Mouse (Mus musculus): Measurements from ENCODE around the gene G3bp2.

G3bp2 gene

GRCm38 (mm10) chr5:92083417-92084038 is at the start of gene G3bp2:
G3bp2 (minus strand) TSS chr5:92083719.
- DNase-seq (ENCODE audit: low spot score in 2 of 2), result peak; percentile 91 to 95

DNA sequence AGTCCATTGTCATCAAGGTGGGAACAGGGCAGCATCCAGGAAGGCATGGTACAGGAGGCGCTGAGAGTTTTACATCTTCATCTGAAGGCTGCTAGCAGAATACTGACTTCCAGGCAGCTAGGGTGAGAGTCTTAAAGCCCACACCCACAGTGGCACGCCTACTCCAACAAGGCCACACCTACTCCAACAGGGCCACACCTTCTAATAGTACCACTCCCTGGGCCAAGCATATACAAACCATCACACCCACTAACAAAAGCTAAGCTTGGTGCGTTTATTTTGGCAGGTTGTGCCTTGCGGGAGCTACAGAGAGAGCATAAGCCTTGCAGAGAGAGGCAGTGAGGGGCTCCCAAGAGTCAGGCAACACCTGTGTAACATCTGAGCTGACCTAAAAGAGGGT is 49.5 kb upstream of the G3bp2 start:
- DNase-seq (ENCODE audit: low spot score in 2 of 2), result peak in 1 of 2 experiments; percentile 55

GRCm38 (mm10) chr5:92132127-92132526 is 48.6 kb upstream of the G3bp2 start:
- no peak for DNase-seq (ENCODE audit: low spot score in 2 of 2)

DNA sequence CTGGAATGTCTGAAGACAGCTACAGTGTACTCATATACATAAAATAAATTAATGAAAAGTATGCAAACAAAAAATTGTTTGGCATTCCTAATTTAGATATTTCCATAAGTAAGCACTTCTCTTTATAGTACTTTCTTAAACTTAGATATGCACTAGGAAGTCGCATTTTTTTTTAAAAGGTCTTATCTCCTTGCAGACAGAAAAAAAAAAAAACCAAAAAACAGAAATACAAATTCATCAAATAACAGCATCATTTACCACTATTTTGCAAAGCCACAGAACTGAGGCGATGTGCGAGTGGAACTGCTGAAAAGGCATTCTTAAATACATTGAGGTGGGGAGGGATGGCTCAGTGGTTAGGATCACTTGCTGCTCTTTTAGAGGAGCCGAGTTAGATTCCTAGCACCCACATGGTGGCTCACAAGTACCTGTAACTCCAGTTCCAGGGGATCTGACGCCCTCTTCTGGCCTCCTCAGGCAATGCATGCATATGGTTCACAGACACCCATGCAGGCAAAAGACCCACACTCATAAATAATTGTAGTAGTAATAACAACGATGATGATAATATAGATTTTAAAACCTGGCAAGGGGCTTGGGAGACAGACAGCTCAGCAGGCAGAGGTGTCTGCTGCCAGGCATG is 46.6 kb upstream of the G3bp2 start:
- no peak for DNase-seq (ENCODE audit: low spot score in 2 of 2)

DNA sequence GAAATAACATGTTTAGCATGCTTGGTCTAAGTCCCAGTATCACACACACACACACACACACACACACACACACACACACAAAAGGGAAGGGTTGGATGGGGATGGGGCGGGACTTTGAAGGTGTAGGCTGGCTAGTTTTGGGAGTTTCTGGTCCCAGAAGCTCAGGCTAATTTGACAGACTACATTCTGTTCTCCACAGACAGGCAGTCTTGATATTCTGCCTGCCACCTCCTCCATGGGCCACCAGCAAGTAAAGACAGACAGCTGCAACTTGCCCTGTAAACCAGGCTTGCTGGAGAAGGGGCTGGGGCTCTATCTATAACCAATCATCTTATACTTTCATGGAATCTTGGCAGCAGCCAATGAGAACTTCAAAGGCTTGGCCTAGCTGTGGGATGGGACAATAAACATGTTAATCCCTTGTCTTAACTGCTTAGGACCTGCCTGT is 45.8 kb upstream of the G3bp2 start:
- no peak for DNase-seq (ENCODE audit: low spot score in 2 of 2)

DNA sequence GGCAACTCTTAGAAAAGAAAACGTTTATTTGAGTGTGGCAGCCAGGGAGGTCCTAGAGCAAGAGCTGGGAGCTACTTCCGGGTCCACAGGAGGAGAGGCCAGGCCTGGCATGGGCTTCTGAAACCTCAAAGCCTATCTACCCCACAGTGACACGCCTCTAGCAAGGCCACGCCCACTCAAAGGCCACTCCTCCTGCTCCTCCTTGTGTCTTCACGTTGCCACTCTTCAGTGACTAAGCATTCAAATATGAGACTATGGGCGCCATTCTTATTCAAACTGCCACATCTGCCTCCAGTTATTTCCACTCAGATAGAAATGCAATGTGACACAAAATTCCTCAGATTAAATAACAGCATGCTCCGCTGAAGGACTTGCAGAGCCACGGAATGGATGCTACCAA is 45.1 kb upstream of the G3bp2 start:
- peak; percentile 75 to 92 for DNase-seq (ENCODE audit: low spot score in 2 of 2)

DNA sequence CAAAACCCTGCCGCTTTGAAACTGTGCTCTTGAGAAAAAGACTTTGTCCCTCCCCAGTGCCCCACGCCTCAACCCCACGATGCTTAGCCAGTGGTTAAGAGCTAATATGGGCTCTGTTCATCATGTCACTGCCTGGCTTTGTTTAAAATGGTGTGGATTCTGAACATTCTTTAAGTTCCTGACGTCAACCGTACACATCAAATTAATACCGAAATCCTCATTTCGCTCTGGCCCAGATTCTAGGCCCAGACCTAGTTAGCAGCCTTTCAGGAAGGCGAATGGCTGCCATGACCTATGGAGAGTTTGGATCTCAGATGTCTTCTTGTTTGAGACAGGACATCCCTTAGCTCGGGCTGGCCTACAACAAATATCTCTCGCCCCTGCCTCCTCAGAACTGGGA is 44.2 kb upstream of the G3bp2 start:
- DNase-seq (ENCODE audit: low spot score in 2 of 2), result peak in 1 of 2 experiments; percentile 31

- DNase-seq (ENCODE audit: low spot score in 2 of 2), result peak; percentile 58 to 62
Observed at GRCm38 (mm10) chr5:92127141-92127625, 43.7 kb upstream of the G3bp2 start.

GRCm38 (mm10) chr5:92125446-92125845 is 41.9 kb upstream of the G3bp2 start:
- DNase-seq (ENCODE audit: low spot score in 2 of 2), result no peak

- DNase-seq (ENCODE audit: low spot score in 2 of 2), result no peak
Observed at GRCm38 (mm10) chr5:92121636-92122035, 38.1 kb upstream of the G3bp2 start.

- DNase-seq (ENCODE audit: low spot score in 2 of 2), result peak in 1 of 2 experiments; percentile 76
Observed at GRCm38 (mm10) chr5:92117823-92118403, 34.4 kb upstream of the G3bp2 start.

GRCm38 (mm10) chr5:92114939-92115338 is 31.4 kb upstream of the G3bp2 start:
- DNase-seq (ENCODE audit: low spot score in 2 of 2), result no peak

GRCm38 (mm10) chr5:92114223-92114622 is 30.7 kb upstream of the G3bp2 start:
- no peak for DNase-seq (ENCODE audit: low spot score in 2 of 2)

GRCm38 (mm10) chr5:92113484-92113883 is 30.0 kb upstream of the G3bp2 start:
- no peak for DNase-seq (ENCODE audit: low spot score in 2 of 2)

DNA sequence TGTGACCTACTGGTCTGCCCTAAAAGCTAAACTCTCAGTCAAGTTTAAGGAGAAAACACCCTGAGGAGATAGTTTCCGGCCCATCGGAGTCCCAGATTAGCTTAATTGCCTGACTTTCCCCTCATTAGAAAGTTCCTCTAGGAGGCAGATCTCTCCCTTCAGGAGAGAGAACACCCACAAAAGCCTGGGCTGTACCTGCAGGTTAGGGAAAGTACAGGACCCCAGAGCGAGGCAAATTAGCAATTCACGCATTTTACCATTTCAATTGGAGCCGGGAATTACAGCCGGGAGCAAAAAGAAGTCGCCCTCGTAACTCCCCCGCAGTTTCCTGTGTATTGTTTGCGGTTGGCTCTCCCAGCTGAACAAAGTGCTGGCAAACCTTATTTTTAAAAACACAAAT is 29.1 kb upstream of the G3bp2 start:
- no peak for DNase-seq (ENCODE audit: low spot score in 2 of 2)

DNA sequence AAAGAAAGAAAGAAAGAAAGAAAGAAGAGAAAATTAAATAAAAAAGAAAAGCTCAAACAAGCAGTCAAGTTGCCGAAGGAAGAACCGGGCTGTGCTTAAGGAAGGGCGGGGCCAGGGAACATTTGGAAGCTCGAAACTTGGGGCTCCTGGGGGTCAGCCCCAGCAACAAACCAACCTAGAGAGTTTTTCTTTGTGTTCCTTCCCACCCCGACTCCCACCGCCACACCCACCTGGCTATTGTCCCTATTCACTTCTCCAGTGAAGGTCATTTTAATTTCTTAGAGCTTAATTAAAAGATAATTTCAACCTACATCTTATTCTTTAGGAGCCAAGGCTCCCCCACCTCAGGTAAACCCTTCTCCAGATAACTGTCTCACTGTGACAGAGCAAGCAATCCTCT is 28.7 kb upstream of the G3bp2 start:
- no peak for DNase-seq (ENCODE audit: low spot score in 2 of 2)

- DNase-seq (ENCODE audit: low spot score in 2 of 2), result no peak
Observed at GRCm38 (mm10) chr5:92110818-92111355, 27.4 kb upstream of the G3bp2 start.

DNA sequence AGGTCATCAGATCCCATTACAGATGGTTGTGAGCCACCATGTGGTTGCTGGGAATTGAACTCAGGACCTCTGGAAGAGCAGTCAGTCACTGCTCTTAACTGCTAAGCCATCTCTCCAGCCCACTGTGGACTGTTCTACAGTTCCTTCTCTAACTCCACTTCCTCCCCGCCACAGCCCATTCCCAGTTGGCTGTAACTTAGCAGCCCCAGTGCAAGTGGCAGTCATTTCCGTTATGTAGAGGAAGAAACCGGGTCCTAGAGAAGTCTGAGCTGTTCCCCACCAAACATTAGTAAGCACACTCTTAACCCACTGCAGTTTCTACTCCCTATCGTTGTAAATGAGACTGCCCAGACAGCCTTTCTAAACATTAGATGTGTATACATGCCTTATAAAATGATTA is 23.8 kb upstream of the G3bp2 start:
- DNase-seq (ENCODE audit: low spot score in 2 of 2), result no peak

DNA sequence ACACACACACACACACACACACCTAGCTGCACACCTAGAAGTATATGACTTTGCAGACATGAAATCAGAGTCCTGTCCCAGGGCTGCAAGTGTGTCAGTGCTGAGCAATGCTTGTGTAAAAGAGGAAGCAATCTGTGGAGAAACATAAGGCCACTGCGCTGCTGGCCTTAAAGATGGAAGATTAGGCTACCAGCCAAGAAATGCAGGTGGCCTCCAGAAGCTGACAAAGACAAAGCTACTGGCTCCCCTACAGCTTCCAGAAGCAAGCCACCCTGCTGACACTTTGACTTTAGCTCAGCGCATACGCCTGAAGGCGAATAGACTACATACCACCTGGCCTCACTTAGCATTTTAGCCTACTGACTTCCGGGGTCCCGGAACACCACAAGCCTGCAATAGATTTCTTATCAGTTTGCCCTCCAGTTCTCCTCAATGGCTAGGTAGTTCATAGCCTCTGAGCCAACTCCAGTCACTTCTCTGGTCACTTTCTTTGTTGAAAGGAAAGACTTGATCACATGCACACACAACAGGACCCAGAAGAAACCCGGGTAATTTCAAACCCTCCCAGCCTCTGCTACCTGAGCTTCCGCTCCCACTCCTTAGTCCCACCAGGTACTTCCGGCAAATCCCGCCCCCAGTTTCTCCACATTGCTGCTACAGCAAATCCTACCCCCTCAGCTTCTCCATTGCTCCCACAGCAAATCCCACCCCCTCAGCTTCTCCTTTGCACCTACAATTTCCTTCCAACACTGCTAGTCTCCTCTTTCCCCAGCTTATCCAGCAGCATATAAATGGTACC is 23.0 kb upstream of the G3bp2 start:
- DNase-seq (ENCODE audit: low spot score in 2 of 2), result peak in 1 of 2 experiments; percentile 31

- DNase-seq (ENCODE audit: low spot score in 2 of 2), result no peak
Observed at GRCm38 (mm10) chr5:92103816-92104415, 20.4 kb upstream of the G3bp2 start.

DNA sequence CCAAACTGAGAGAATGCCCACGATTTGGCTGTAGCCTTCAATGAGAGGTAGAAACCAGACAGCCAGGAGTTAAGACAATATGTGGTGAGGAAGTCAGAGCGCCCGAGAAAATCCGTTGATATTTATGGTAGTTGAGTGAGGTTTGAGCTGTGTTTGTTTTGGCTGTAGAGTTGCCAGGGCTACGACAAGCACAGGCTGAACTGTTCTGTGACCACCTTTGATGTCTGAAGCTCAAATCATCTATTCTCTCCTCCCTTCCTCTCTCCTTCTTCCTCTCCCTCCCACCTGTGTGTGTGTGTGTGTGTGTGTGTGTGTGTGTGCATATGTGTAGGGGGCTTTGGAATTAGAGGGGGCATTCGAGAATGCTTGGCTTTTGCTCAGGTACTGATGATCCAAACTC is 19.5 kb upstream of the G3bp2 start:
- no peak for DNase-seq (ENCODE audit: low spot score in 2 of 2)

DNA sequence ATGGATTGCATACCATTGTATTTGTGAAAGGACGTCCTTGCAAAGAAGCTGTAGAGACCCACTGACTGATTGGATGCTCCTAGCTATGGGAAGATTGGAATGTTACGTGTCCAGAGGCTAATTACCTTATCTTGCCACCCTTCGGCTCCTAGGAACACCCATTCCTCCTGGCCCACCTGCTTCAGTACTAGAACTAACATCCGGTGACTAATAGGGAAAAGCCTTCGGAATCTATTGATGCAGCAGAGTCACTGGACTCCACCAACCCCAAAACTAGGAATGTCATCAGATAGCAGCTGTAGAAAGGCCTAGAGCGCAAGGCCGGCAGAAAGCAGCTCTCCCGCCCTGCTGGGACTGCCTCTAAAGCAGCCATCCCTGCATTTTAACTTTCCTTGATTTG is 18.1 kb upstream of the G3bp2 start:
- no peak for DNase-seq (ENCODE audit: low spot score in 2 of 2)
